Mouse (Mus musculus) granulocyte monocyte progenitor cell, adult 5-6 weeks (primary cell): ENCODE data around the gene Tbc1d9. TPM values are rescaled to one million over a fixed set of nuclear protein-coding genes. Genes with fewer than 3 reads are reported as not detected.

Experiments used
- ATAC-seq: replicated peaks from 2 replicates; pipeline ENCODE4 v1.8.0; 2016; ENCODE audit warnings: mild to moderate bottlenecking, moderate TSS enrichment, inconsistent platforms; ENCODE audit not compliant: poor library complexity, severe bottlenecking
- total RNA-seq, 2 experiments: library from RNA; stranded (forward) in 1 of 2; stranded (reverse) in 1 of 2; fragments of 200-712, 200-1000 nt in 1 of 2; fragments of >200 nt in 1 of 2; fragmentation: Nextera tagmentation in 1 of 2; gene quantifications; 2 replicates each; pipeline ENCODE4 v1.2.3; 2014 to 2017

The Tbc1d9 gene
- total RNA-seq, 2 experiments from 2014 or later, result 1.8 TPM; not detected in 1

DNA sequence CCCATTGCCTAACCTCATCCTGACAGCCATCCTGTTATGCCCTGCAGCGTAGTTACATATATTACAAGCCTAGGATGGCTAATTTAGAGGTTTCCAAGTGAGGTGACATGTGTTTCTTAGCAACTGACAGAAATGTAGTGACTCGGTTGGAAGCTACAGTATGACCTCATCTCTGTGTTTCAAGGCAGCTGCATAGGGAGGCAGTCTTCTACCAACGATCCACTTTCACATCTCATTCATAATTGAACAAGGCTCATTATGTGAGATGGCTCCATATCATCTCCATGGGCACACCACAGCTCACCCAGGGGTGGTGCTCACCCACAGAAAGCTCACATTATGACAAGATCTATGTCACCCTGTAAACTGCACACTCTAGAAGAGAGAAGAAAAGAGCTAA is 55.6 kb downstream of the Tbc1d9 start:
- ATAC-seq, result no peak

DNA sequence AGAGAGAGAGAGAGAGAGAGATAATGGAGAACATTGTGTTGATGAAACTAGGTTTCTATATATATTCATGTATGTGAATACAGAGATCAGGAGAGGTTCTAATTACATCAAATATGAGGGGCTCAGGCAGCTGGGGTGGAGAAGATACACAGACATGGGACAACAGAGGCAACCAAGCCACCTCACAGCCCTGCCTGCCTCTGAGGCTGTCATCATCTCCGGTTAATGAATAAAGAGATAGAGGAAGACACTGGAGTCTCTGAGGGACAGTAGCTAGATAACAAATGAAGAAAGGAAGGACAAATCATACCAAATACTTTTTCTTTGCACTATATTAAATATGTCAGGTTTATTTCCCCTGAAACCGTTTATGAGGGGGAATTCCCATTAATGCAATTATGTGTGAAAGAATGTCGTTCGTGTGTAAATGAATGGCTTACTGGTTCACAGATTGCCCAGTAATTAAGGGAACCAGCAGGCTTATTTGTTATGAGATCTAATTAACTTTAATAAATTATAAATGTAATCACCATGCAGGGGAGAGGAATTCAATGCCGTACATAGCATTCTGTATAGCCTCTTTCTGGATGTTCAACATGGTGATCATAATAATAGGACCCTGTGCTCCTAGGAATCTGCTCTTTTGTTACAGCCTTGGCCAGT is 59.7 kb downstream of the Tbc1d9 start:
- ATAC-seq, result no peak

DNA sequence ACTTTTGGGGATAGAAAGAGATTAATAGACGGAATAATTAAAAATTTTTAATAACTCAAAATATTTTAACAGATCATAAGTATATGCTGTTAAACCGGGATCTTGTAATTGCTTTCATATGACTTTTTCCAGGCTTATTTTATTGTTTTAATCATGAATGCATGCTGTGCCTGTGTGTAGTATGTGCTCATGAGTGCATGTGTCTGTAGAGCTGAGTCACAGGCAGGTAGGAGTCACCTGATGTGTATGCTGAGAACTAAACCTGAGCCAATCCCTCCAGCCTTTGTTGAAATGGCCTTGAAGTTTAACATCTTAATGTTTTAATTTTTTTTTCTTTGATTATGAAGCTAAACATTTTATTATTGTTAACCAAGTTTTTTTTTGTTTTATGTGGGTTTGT is 60.4 kb downstream of the Tbc1d9 start:
- ATAC-seq, result no peak

- no peak for ATAC-seq
Observed at GRCm38 (mm10) chr8:83227336-83227735, 62.2 kb downstream of the Tbc1d9 start.

GRCm38 (mm10) chr8:83233099-83233498 is 67.9 kb downstream of the Tbc1d9 start:
- no peak for ATAC-seq

- no peak for ATAC-seq
Observed at GRCm38 (mm10) chr8:83239341-83239740, 74.2 kb downstream of the Tbc1d9 start.

GRCm38 (mm10) chr8:83244151-83244550 is 79.0 kb downstream of the Tbc1d9 start:
- ATAC-seq, result peak; percentile 77

DNA sequence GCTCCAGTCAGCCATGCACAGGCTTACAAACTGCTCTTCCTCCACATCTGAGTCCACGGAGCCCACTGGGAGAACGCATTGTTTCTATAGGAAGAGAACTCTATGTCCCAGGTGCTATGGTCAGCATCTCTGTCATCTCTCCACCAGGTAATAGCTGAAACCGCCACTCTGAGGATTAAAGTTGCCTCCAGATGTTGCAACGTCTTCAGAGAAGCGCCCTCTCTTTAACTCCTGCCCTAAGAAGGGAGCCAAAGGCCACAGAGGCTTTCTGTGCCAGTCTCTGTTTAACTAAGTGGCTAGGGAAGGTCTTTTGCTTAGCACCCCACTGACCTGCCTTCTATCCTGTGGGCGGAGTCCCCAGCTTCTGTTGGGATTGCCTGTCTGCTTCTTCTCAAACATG is 85.7 kb downstream of the Tbc1d9 start:
- ATAC-seq, result no peak; the same call in 1 of the 2 replicates

DNA sequence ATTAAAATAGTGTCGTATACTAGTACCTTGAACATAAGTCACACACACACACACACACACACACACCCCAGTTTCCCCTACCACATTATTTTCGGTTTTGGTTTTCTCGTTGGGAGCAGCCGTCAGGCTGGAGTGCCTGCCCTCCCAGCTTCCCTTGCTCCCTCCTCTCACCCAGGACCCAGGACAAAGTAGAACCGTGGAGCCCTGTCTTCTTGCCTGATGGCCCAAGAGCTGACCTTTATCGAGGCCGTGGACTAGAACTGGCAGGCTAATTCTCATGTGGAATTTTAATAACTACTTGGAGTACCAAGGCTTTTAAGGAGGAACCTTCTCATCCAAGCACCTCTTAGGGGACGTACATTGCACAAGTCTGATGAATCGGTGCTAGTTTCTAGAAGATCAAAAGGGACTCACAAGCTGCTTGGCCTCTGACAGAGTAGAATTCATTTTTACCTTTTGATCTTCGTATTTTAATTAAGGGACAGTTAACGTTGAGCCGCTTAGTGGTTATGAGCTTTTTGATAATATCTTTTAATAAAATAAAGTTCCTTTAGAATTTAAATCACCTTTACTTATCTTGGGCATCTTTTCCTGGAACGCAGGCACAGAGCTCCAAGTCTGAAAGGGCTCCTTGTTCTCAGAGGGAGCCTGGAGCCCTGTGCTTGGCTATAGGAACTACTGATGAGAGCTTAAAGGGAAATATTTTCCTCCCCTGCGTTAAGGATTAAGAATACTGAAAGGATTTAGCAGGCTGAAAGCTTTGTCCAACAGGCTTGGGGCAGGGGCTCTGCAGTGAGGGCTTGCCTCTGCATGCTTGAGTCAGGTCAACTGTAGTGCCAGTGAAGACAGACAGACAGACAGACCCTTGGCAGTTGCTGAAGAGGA is 86.5 kb downstream of the Tbc1d9 start:
- peak; percentile 48; the same call in 1 of the 2 replicates for ATAC-seq

DNA sequence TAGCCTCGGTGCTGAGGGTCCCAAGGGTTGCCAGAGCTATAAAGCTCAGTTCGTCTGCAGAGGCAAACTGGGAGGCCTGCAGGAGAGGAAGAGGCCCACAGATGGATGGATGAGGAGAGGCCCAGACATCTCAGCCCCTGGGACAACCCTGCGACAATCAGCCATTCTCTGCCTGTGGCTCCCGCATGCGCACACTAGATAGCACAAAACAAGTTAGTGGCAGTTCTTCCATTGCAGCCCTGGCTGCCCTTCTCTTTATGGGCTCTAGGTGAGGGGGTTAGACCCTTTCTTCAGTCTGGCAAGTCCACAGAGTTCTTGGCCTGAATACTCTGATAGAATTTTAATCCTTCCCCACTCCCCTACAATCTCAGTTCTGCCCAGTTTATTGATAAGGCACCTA is 87.6 kb downstream of the Tbc1d9 start:
- 0 out of 2 replicates have a peak, but pooled peaks have one; percentile 9 for ATAC-seq

DNA sequence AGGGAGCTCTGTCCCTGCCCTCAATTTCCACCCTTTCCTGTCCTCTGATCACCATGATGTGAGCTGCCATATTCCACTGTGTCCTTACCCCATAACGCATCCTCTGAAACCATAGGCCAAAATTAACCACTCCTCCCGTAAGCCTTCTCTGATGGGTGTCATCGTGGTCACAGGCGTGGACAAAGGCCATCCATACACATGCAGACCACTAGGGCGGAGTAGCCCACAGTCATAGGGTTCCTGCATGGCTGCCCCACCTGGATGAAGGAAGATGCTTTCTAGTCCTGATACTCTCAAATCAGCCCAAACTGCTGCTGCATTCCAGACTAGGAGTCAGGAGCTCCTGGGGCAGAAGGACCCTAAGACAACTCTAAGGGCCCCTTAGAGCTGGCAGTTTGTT is 92.5 kb downstream of the Tbc1d9 start:
- no peak for ATAC-seq

- ATAC-seq, result peak; percentile 82
Observed at GRCm38 (mm10) chr8:83260418-83261215, 95.5 kb downstream of the Tbc1d9 start.

GRCm38 (mm10) chr8:83271172-83271571 is 106.0 kb downstream of the Tbc1d9 start:
- no peak for ATAC-seq

GRCm38 (mm10) chr8:83272464-83272863 is 107.3 kb downstream of the Tbc1d9 start:
- no peak for ATAC-seq

DNA sequence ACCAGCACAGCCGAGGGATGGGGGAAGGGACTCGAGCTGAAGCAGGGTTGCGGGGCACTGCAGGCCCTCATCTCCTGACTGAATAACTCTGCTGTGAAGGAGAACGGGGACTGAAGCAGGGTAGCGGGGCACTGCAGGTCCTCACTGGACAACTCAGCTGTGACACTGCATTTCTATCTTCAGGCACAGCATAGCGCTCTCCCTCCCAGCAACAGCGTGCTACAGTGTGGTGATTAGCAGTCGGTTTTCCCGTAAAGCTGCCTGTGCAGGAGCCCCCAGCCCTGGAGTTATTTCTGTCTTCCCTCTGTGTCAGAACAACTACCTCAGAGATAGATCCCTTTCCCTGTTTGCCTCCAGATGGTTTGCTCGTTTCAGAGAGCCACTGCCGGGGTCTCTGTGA is 109.3 kb downstream of the Tbc1d9 start:
- no peak for ATAC-seq

GRCm38 (mm10) chr8:83278431-83278830 is 113.3 kb downstream of the Tbc1d9 start:
- ATAC-seq, result no peak

GRCm38 (mm10) chr8:83285391-83285790 is 120.2 kb downstream of the Tbc1d9 start:
- no peak for ATAC-seq

DNA sequence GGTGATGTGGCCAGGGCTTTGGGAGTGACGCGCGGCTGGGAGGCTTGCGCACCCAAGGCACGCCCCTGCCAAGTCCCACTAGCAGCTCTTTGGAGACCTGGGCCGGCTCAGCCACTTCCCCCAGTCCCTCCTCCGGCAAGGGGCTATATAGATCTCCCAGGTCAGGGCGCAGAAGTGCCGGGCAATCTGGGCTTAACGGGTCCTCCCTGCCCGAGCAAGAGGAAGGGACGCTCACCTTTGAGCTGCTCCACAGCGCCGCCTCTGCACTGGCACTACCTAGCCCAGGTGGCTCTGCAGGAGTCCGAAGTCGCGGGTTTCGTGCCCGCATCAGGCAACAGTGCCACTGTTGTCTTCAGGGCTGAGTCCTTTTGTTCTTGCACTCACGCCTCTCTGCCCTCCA is 125.0 kb downstream of the Tbc1d9 start, which contains the start of gene Ucp1:
Ucp1 (plus strand) TSS at position 177 of the 400 bp plus-strand sequence.
- ATAC-seq, result no peak

GRCm38 (mm10) chr8:83297375-83297774 is 132.2 kb downstream of the Tbc1d9 start:
- peak; percentile 30; the same call in 1 of the 2 replicates for ATAC-seq

DNA sequence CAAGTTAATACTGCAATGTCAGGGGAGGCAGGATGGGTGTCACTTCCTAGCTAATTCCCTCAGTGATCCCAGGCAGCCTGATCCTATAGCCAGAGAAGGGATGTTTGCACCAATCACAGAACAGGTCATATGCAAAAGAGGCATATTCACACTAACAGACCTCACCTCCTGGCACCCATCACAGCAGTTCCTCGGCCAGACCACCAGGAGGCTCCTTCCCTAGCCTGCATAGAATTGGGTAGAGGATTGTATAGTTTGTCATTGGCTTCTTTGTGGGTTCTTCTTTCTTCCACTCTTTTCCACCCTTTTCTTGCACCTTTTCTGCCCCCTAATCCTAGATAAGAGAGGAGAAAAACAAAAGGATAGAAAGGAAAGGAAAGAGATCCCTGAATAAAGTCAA is 135.0 kb downstream of the Tbc1d9 start:
- peak; percentile 68 for ATAC-seq

DNA sequence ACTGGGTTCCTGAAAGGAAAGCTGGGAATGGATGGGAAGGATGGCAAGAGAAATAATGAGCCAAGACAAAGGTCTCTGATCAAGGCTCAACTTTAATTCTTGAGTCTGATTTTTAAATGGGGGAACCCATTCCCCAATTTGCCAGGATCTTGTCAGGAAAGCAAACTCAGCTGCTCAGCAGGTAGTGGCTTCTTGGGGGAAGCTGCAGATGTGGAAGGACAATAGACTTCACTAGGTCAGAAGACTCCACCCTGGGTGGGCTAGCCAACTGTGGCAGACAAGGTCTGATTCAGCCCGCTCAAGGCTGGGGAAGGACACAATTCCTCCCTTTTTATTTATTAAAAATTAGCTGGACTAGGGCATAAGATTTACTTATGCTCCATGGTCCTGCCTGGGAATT is 139.8 kb downstream of the Tbc1d9 start:
- no peak for ATAC-seq
